Mouse (Mus musculus): ENCODE data around the gene Efcab9. TPM values are rescaled to one million over a fixed set of nuclear protein-coding genes. Genes with fewer than 3 reads are reported as not detected.

Efcab9 gene
- polyA plus RNA-seq (2015; fragmentation: Illumina TruSeq; extraction: RNeasy Lipid Tissue Mini Kit (QIAGEN cat#74804); ENCODE audit: low read depth, low replicate concordance), result 0.86 TPM

DNA sequence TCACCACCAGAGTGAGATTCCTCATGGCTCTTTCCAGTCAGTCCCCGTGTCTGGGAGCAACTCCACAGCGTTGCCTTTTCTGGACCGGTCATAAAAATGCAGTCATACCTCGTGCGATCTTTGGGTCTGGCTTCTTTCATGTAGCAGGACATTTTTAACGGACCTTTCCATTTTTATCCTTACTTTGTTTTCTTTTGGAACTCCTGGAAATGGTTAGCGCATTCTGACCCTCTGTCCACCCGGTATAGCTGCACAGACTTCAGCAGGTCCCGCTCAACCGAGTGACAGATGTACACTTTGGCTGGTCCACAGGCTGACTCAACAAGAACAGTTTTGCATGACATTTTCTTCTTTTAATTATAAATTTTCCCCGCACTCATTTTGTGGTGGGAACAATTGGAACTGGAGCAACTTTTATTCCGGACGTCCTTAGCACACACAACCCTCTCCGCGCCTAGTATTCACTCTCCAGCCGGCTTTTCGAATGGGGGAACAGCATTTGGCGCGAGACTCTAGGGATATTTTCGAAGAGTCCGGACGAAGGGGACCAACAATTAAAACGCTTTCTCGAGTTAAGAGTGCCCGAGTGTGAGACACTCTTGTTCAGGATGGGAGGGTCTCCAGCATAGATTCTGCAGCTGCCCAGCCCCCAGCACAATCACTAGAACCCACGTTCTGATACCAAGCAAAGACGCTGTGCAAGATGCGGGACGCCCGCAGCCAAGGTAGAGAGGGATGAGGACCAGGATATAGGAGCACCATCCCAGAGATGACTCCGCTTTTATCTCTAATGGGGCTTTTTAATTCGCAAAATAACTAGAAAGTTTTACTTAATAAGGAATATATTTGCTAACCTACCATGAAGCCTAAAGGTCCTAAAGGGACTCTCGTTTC is at the start of gene Efcab9:
Gene Efcab9, minus strand, starts transcription at position 211 of the 894 bp plus-strand sequence.

DNA sequence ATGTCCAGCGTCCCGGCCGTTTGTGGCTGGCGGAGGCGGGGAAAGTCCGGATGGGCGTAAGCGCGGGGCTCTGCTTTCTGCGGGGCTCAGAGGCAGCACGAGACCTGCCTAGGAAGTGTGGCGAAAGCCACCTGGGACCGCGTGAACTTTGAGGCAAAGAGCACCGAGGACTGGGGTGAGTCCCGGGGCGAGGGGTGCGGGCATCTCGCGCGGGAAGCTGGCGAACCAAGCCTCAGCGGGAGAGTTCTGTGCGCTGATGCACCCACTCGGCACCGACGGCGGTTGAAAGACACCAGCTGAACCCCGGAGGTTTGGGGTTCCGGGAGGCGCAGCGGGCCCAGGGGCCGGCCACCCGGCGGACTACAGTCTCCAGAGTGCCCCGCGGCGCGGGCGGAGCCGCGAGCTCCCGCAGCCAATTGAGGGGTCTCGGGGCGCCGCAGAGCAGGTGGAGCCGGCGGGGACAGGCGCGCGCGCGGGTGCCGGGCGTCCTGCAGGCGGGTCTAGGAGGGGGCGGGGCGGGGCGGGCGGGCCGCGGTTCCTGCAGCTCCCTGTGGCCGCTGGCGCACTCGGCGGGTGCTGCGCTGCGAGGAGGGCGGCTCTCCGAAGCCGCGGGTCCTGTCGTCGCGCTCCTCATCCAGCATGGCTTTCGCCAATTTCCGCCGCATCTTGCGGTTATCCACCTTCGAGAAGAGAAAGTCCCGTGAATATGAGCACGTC is 1.0 kb upstream of the Efcab9 start, which contains the start of gene Stk10:
Gene Stk10, plus strand, starts transcription at position 541 of the 717 bp plus-strand sequence.

Other genes with a start within 250 kb of the Efcab9 start
- gene Hba-a1, start 248.6 kb downstream of the Efcab9 start, polyA plus RNA-seq (2015; fragmentation: Illumina TruSeq; extraction: RNeasy Lipid Tissue Mini Kit (QIAGEN cat#74804); ENCODE audit: low read depth, low replicate concordance), result 449 TPM
- gene Hbq1b, start 245.1 kb downstream of the Efcab9 start, polyA plus RNA-seq (2015; fragmentation: Illumina TruSeq; extraction: RNeasy Lipid Tissue Mini Kit (QIAGEN cat#74804); ENCODE audit: low read depth, low replicate concordance), result not detected
- 651 TPM for gene Hba-a2, start 235.6 kb downstream of the Efcab9 start, polyA plus RNA-seq (2015; fragmentation: Illumina TruSeq; extraction: RNeasy Lipid Tissue Mini Kit (QIAGEN cat#74804); ENCODE audit: low read depth, low replicate concordance)
- gene Hbq1a, start 232.0 kb downstream of the Efcab9 start, polyA plus RNA-seq (2015; fragmentation: Illumina TruSeq; extraction: RNeasy Lipid Tissue Mini Kit (QIAGEN cat#74804); ENCODE audit: low read depth, low replicate concordance), result 1.5 TPM
- 7.1 TPM for gene Sh3pxd2b, start 184.3 kb downstream of the Efcab9 start, polyA plus RNA-seq (2015; fragmentation: Illumina TruSeq; extraction: RNeasy Lipid Tissue Mini Kit (QIAGEN cat#74804); ENCODE audit: low read depth, low replicate concordance)
- gene Ubtd2, start 76.7 kb downstream of the Efcab9 start, polyA plus RNA-seq (2015; fragmentation: Illumina TruSeq; extraction: RNeasy Lipid Tissue Mini Kit (QIAGEN cat#74804); ENCODE audit: low read depth, low replicate concordance), result 39.6 TPM
- gene Stk10, start 1.2 kb upstream of the Efcab9 start, polyA plus RNA-seq (2015; fragmentation: Illumina TruSeq; extraction: RNeasy Lipid Tissue Mini Kit (QIAGEN cat#74804); ENCODE audit: low read depth, low replicate concordance), result 3.3 TPM
- gene Fbxw11, start 110.6 kb upstream of the Efcab9 start, polyA plus RNA-seq (2015; fragmentation: Illumina TruSeq; extraction: RNeasy Lipid Tissue Mini Kit (QIAGEN cat#74804); ENCODE audit: low read depth, low replicate concordance), result 105 TPM